Mouse (Mus musculus) megakaryocyte, embryonic 14.5 days (primary cell): ENCODE results near the gene Agpat3.

Source experiments
- FLI1 ChIP-seq: IDR thresholded peaks from 2 replicates; pipeline ENCODE4 v1.6.1; 2012; ENCODE audit warnings: low read length, inconsistent platforms, mixed read lengths
- GATA1 ChIP-seq: IDR thresholded peaks from 3 replicates; pipeline ENCODE4 v1.6.1; 2012; ENCODE audit warnings: mixed read lengths, low read length, inconsistent platforms, borderline replicate concordance

- TF ChIP-seq GATA1 (no peak), FLI1 (no peak)
Measured at GRCm38 (mm10) chr10:78385520-78385919, 33.2 kb upstream of the Agpat3 start.
